Mouse (Mus musculus) intestine, postnatal 0 days (tissue): ENCODE results near the gene Farp1. TPM values are rescaled to one million over a fixed set of nuclear protein-coding genes. Genes with fewer than 3 reads are reported as not detected.

Source experiments
- ATAC-seq: fragments of 200-750 bp; cut with Nextera tagmentation; 2 replicates; pipeline ENCODE4 v1.8.0; 2017; ENCODE audit warnings: mild to moderate bottlenecking, moderate TSS enrichment, moderate library complexity
- H3K27ac ChIP-seq: fragments of 300-500 bp; sonication (generic); 2 replicates; pipeline ENCODE4 v1.5.1; 2014; ENCODE audit warnings: mild to moderate bottlenecking, low read depth, low read length, moderate library complexity
- H3K27me3 ChIP-seq: fragments of 300-500 bp; sonication (generic); replicated peaks from 2 replicates; pipeline ENCODE4 v1.6.1; 2014; ENCODE audit warnings: low read length, mixed read lengths; ENCODE audit not compliant: control insufficient read depth, insufficient read depth
- H3K36me3 ChIP-seq: fragments of 300-500 bp; sonication (generic); 2 replicates; pipeline ENCODE4 v1.6.1; 2014; ENCODE audit warnings: mild to moderate bottlenecking, moderate library complexity; ENCODE audit not compliant: control insufficient read depth, insufficient read depth
- H3K4me1 ChIP-seq: fragments of 300-500 bp; sonication (generic); replicated peaks from 2 replicates; pipeline ENCODE4 v1.6.1; 2014; ENCODE audit warnings: antibody characterized with exemption, low read length, mixed read lengths; ENCODE audit not compliant: control insufficient read depth, insufficient read depth
- H3K4me2 ChIP-seq: fragments of 300-500 bp; sonication (generic); replicated peaks from 2 replicates; pipeline ENCODE4 v1.6.1; 2014; ENCODE audit warnings: low read depth, mild to moderate bottlenecking, moderate library complexity
- H3K4me3 ChIP-seq: fragments of 300-500 bp; sonication (generic); 2 replicates; pipeline ENCODE4 v1.5.1; 2014; ENCODE audit warnings: low read depth, low read length
- H3K9ac ChIP-seq: fragments of 300-500 bp; sonication (generic); 2 replicates; pipeline ENCODE4 v1.6.1; 2014; ENCODE audit warnings: mild to moderate bottlenecking, low read depth, low read length
- H3K9me3 ChIP-seq: fragments of 300-500 bp; sonication (generic); 2 replicates; pipeline ENCODE4 v1.6.1; 2016; ENCODE audit warnings: mixed run types; ENCODE audit not compliant: control insufficient read depth
- CTCF ChIP-seq: sonication (generic); IDR thresholded peaks from 2 replicates; pipeline ENCODE4 v1.5.1; 2016; ENCODE audit warnings: low read depth, mild to moderate bottlenecking, control low read depth, antibody characterized with exemption, moderate library complexity
- WGBS: fragments of 180-500 bp; shearing (Covaris S2); extraction: QIAGEN DNeasy Blood & Tissue Kit; methylation state at CpG from one replicate; pipeline ENCODE4 v1.1.7; 2014; 5-methylcytosine and 5-hydroxymethylcytosine counted together
- polyA plus RNA-seq: library from polyadenylated mRNA; unstranded; fragments of >200 nt; fragmentation: Nextera tagmentation; extraction: Ambion mirVana; gene quantifications from 2 replicates; pipeline ENCODE4 v1.2.1, GENCODE M21; 2015

The Farp1 gene
- polyA plus RNA-seq, 1 experiment from 2014 or later: 4.9 TPM

DNA sequence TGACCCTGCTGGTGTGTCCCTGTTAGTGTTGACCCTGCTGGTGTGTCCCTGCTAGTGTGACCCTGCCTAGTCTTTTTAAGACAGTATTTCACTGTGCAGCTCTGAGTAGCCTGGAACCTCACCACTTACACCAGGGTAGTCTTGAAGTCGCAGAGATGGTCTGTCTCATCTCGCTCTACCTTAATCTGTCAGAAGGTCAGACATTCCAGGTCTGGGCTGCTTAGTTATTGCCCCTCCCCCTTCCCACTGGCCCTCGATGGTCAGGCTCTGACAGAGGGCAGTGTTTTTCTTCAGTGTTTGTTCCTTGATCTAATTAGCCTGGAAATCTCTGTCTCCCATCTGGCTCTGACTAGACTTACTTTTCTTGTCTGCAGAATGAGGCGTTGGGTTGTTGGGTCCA, 71.9 kb downstream of the Farp1 start:
- no peak for ATAC-seq
- Histone ChIP-seq H3K27me3 (no peaks in the 10 kb centered on the region), H3K36me3 (no peaks in the 10 kb centered on the region; the same call in 1 of the 2 replicates), H3K4me1 (peaks cover 17% of the 10 kb centered on the region; the same call in 1 of the 2 replicates), H3K9me3 (no peaks in the 10 kb centered on the region), H3K4me2 (no peak overlapping the region), H3K9ac (no peak overlapping the region), H3K4me3 (no peak overlapping the region), H3K27ac (no peak overlapping the region)
- 62% methylated on average over 4 of the region's 4 CpGs for WGBS
- no peak for TF ChIP-seq CTCF

DNA sequence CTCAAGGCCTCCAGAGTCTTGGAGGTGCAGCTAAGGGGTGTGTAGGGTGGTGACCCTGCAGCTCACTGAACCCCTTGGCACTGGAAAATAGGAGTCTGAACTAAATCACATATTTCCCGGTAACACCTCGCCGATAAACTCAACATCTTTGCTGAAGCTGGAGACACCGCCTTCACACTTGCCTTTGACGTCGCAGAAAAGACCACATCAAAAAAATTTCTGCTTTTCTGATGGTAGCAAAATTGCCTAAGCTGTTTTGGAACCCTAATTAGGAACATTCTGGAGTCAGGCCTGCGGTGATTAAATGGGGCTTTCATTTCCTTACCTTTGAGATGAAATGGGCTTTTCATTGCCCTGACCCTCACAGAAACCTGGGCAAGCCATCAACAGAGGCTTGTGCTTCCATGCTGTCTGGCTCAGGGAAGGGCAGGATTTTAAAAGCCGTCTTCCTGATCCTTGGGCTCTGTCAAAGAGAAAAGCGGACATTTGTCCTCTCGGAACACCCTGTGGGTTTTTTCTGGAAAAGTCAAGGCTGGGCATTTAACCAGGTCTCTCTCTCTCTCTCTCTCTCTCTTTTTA, 72.8 kb downstream of the Farp1 start:
- Histone ChIP-seq H3K4me2 (no peak overlapping the region), H3K9ac (no peak overlapping the region), H3K27ac (no peak overlapping the region; the same call in none of the 2 replicates), H3K4me3 (no peak overlapping the region), H3K9me3 (no peaks in the 10 kb centered on the region), H3K27me3 (no peaks in the 10 kb centered on the region), H3K4me1 (0 out of 2 replicates have a peak, but pooled peaks cover 16% of the 10 kb centered on the region), H3K36me3 (no peaks in the 10 kb centered on the region; the same call in 1 of the 2 replicates)
- no peak for TF ChIP-seq CTCF
- WGBS: 84% methylated on average over 10 of the region's 10 CpGs
- ATAC-seq: no peak

DNA sequence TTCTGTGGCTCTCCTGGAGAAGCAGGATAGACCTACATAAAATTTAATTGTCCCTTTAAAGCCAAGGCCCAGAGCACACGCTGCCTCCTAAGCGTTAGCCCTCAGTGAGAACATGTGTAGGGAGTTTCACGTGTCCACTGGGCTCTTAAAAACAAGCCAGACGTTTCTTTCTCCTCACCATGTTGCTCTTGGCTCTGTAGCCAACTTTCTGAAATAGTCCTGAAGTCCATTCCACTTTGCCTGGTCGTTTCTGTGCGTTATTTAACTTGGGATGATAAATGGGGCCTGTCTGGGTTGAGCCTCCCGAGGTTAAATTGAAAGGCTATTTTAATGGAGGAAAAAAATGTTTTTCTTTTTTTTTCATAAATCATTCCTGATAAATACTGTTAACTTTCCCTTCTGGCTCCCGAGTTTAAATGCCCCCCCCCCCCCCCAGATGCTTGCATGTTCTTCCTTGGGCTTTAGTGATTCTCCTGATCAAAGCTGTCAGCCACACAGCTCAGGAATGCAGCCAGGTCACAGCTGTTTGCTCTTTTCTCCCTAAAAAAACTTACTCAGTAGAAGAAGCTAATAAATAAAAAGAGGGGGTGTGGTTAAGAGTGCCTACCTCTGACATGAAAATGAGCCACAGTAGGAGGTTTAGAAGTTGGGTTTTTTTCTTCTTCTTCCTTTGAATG, 73.6 kb downstream of the Farp1 start:
- TF ChIP-seq CTCF: no peak
- H3K9me3 ChIP-seq: no peaks in the 10 kb centered on the region
- H3K27ac ChIP-seq: no peak overlapping the region; the same call in 1 of the 2 replicates
- H3K4me2 ChIP-seq: 0 out of 2 replicates have a peak overlapping the region, but pooled peaks have one; percentile 13
- H3K4me3 ChIP-seq: no peak overlapping the region
- 0 out of 2 replicates have a peak, but pooled peaks cover 16% of the 10 kb centered on the region for H3K4me1 ChIP-seq
- H3K27me3 ChIP-seq: no peaks in the 10 kb centered on the region
- H3K9ac ChIP-seq: no peak overlapping the region
- ATAC-seq: no peak
- 12% methylated on average over 8 of the region's 8 CpGs for WGBS
- H3K36me3 ChIP-seq: no peaks in the 10 kb centered on the region

GRCm38 (mm10) chr14:121109116-121109504, 74.1 kb downstream of the Farp1 start:
- ATAC-seq: no peak
- Histone ChIP-seq H3K4me1 (0 out of 2 replicates have a peak, but pooled peaks cover 16% of the 10 kb centered on the region), H3K36me3 (no peaks in the 10 kb centered on the region), H3K4me3 (no peak overlapping the region), H3K27ac (no peak overlapping the region), H3K9me3 (no peaks in the 10 kb centered on the region), H3K27me3 (no peaks in the 10 kb centered on the region), H3K4me2 (0 out of 2 replicates have a peak overlapping the region, but pooled peaks have one; percentile 13), H3K9ac (no peak overlapping the region)
- 41% methylated on average over 9 of the region's 9 CpGs for WGBS
- TF ChIP-seq CTCF: no peak

- no peak overlapping the region for H3K27ac ChIP-seq
- H3K4me3 ChIP-seq: no peak overlapping the region
- H3K27me3 ChIP-seq: no peaks in the 10 kb centered on the region
- no peaks in the 10 kb centered on the region for H3K9me3 ChIP-seq
- no peak overlapping the region for H3K9ac ChIP-seq
- ATAC-seq: peak; percentile 81
- H3K4me1 ChIP-seq: 0 out of 2 replicates have a peak, but pooled peaks cover 12% of the 10 kb centered on the region
- WGBS: 41% methylated on average over 13 of the region's 13 CpGs
- H3K36me3 ChIP-seq: peaks cover 7% of the 10 kb centered on the region; the same call in 1 of the 2 replicates
- no peak overlapping the region for H3K4me2 ChIP-seq
- no peak for TF ChIP-seq CTCF
Observed at GRCm38 (mm10) chr14:121110492-121111267, 75.7 kb downstream of the Farp1 start.

GRCm38 (mm10) chr14:121112061-121112460, 77.1 kb downstream of the Farp1 start:
- Histone ChIP-seq H3K9ac (no peak overlapping the region), H3K4me2 (no peak overlapping the region), H3K36me3 (peaks cover 8% of the 10 kb centered on the region; the same call in 1 of the 2 replicates), H3K27me3 (no peaks in the 10 kb centered on the region), H3K27ac (no peak overlapping the region), H3K4me1 (0 out of 2 replicates have a peak, but pooled peaks cover 12% of the 10 kb centered on the region), H3K4me3 (no peak overlapping the region), H3K9me3 (no peaks in the 10 kb centered on the region)
- ATAC-seq: no peak
- TF ChIP-seq CTCF: no peak
- 88% methylated on average over 8 of the region's 8 CpGs for WGBS
